Mouse (Mus musculus) spleen, adult 12 weeks (tissue): Measurements from ENCODE around the gene Acot3.

Experiments used
- DNase-seq: peaks from one replicate; pipeline ENCODE4 v3.0.0; 2022; ENCODE audit warnings: low spot score

Acot3 gene

GRCm38 (mm10) chr12:84101493-84101845 lies 49.5 kb downstream of the Acot3 start:
- no peak for DNase-seq

GRCm38 (mm10) chr12:84107012-84107411 lies 55.1 kb downstream of the Acot3 start:
- DNase-seq, result no peak

- no peak for DNase-seq
These were observed 55.7 kb downstream of the Acot3 start for GRCm38 (mm10) chr12:84107692-84108091.

- no peak for DNase-seq
These were observed 58.0 kb downstream of the Acot3 start for GRCm38 (mm10) chr12:84109924-84110323.
